Mouse (Mus musculus) urinary bladder, postnatal 0 days (tissue): Measurements from ENCODE around the gene Zmat5. TPM values are rescaled to one million over a fixed set of nuclear protein-coding genes. Genes with fewer than 3 reads are reported as not detected.

Source experiments
- polyA plus RNA-seq: library from polyadenylated mRNA; unstranded; fragments of >200 nt; fragmentation: Nextera tagmentation; extraction: Ambion mirVana; gene quantifications from 2 replicates; pipeline ENCODE4 v1.2.1, GENCODE M21; 2015

Gene Zmat5
- polyA plus RNA-seq = 48.3 and 49.0 TPM in 2 replicates

DNA sequence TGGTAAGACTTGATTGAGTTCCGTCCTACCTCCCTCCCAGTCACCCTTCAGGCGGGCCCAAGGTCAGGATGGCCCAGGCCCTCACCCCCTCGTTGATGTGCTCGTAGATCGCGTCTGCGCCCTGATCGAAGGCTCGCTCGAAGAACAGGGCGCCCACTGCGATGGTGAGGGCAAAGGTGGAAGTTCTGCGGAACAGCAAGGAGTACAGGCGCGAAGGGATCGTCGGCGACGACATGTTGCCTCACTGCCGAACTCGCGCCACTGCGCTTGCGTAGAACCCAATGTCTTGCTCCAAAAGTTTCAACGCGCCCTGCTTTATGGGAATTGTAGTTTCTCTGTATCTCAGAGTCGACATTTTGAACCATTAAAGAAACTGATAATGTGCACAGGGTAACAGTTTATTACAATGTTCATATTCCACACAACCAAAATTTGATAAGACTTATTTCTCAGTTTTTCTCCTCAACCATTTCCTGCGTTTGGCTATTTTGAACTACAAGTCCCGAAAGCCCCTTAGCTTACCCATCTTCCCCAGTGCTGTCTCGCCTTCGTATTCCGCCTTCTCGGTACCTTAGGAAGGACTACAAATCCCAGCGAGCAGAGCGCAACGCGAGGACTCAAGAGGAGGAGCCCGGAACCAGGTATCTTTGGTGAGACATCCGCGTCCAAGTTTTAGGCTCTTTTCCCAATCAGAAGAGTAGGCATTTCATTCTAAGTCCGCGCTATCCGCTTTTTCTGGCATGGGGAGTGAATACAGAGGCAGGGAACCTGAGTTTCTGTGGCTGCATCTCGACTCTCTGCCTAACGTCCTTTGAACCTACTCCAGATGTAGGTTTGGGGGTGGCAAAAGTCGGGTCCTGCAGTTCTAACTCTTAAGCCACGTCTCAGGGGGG is at the start of gene Zmat5, which contains the start of gene Uqcr10:
Zmat5 (plus strand) TSS at position 607 of the 893 bp plus-strand sequence.
Uqcr10 (minus strand) TSS at position 271 of the 893 bp plus-strand sequence.

GRCm38 (mm10) chr11:4746733-4747132 is 42.3 kb downstream of the Zmat5 start, which contains the start of gene Cabp7:
Cabp7 (minus strand) TSS chr11:4746778.

Other genes with a start within 250 kb of the Zmat5 start
- 12.1 and 12.6 TPM in 2 replicates for gene Mtmr3, start 109.8 kb upstream of the Zmat5 start, polyA plus RNA-seq
- gene Gm11032, start 84.6 kb upstream of the Zmat5 start, polyA plus RNA-seq = not detected in 2 replicates
- 16.2 and 17.9 TPM in 2 replicates for gene Ascc2, start 66.9 kb upstream of the Zmat5 start, polyA plus RNA-seq
- gene Uqcr10, start 336 bp upstream of the Zmat5 start, polyA plus RNA-seq = 1,055 and 1,143 TPM in 2 replicates
- gene Cabp7, start 42.1 kb downstream of the Zmat5 start, polyA plus RNA-seq = 0.08 and 0.15 TPM in 2 replicates
- 21.5 and 23.6 TPM in 2 replicates for gene Nf2, start 144.9 kb downstream of the Zmat5 start, polyA plus RNA-seq
- 13.3 and 14.5 TPM in 2 replicates for gene Nipsnap1, start 169.3 kb downstream of the Zmat5 start, polyA plus RNA-seq
- gene Thoc5, start 190.6 kb downstream of the Zmat5 start, polyA plus RNA-seq = 17.3 and 18.8 TPM in 2 replicates
- gene Nefh, start 243.4 kb downstream of the Zmat5 start, polyA plus RNA-seq = 0.05 and 0.14 TPM in 2 replicates